Mouse (Mus musculus) spleen, embryonic (tissue): Measurements from ENCODE around the gene Fam151a.
"Not testable (repeated sequence)": the region's sequence is repeated elsewhere in the genome, so short reads cannot be mapped to it uniquely, and the experiment has no call there.

Experiments used
- CTCF ChIA-PET: fragments of 350-600 bp; sonication (Branson Sonifier 250); formaldehyde crosslinking; loops from one replicate; lab custom pipeline; 2022; lab: Charles Lee

Fam151a gene

GRCm38 (mm10) chr4:106733636-106734035 is at the start of gene Fam151a:
TSS of gene Fam151a (plus strand) at chr4:106733889.
- CTCF ChIA-PET = no interaction called here

GRCm38 (mm10) chr4:106688636-106689296 is 44.9 kb upstream of the Fam151a start:
- CTCF ChIA-PET = no interaction called here

- CTCF ChIA-PET = no interaction called here
Measured at GRCm38 (mm10) chr4:106693841-106694430, 39.8 kb upstream of the Fam151a start.

- CTCF ChIA-PET = no interaction called here
Measured at GRCm38 (mm10) chr4:106699989-106700388, 33.7 kb upstream of the Fam151a start.

GRCm38 (mm10) chr4:106700798-106701197 is 32.9 kb upstream of the Fam151a start:
- CTCF ChIA-PET = no interaction called here

- CTCF ChIA-PET = no interaction called here
Measured at GRCm38 (mm10) chr4:106703956-106704355, 29.7 kb upstream of the Fam151a start.

- CTCF ChIA-PET = no interaction called here
Measured at GRCm38 (mm10) chr4:106704416-106704815, 29.3 kb upstream of the Fam151a start.

- CTCF ChIA-PET = no interaction called here
Measured at GRCm38 (mm10) chr4:106705096-106705665, 28.5 kb upstream of the Fam151a start.

- CTCF ChIA-PET = interaction anchor here (0.6 to 1.6 kb wide), 3 partner anchors 62 to 94 kb away, joined by 3 to 6 read pairs (median 3); no protein-coding TSS in a partner anchor
Measured at GRCm38 (mm10) chr4:106707957-106708356, 25.7 kb upstream of the Fam151a start.

GRCm38 (mm10) chr4:106708408-106708807 is 25.3 kb upstream of the Fam151a start:
- CTCF ChIA-PET = interaction anchor here (1.3 to 1.6 kb wide), 2 partner anchors 77 to 94 kb away, joined by 3 to 6 read pairs; no protein-coding TSS in a partner anchor

GRCm38 (mm10) chr4:106713622-106714021 is 20.1 kb upstream of the Fam151a start:
- CTCF ChIA-PET = no interaction called here

- CTCF ChIA-PET = no interaction called here
Measured at GRCm38 (mm10) chr4:106720631-106721030, 13.1 kb upstream of the Fam151a start.

- CTCF ChIA-PET = no interaction called here
Measured at GRCm38 (mm10) chr4:106730814-106731213, 2.9 kb upstream of the Fam151a start, which contains the start of gene Mroh7. TSS of gene Mroh7 (minus strand) at chr4:106730925.

- CTCF ChIA-PET = not testable (repeated sequence)
Measured at GRCm38 (mm10) chr4:106736884-106737283, 3.2 kb downstream of the Fam151a start.

GRCm38 (mm10) chr4:106737904-106738303 is 4.2 kb downstream of the Fam151a start:
- CTCF ChIA-PET = no interaction called here

- CTCF ChIA-PET = no interaction called here
Measured at GRCm38 (mm10) chr4:106745862-106746261, 12.2 kb downstream of the Fam151a start.

- CTCF ChIA-PET = no interaction called here
Measured at GRCm38 (mm10) chr4:106747001-106747580, 13.4 kb downstream of the Fam151a start.

GRCm38 (mm10) chr4:106749699-106750098 is 16.0 kb downstream of the Fam151a start:
- CTCF ChIA-PET = no interaction called here

- CTCF ChIA-PET = no interaction called here
Measured at GRCm38 (mm10) chr4:106751726-106752125, 18.0 kb downstream of the Fam151a start.

- CTCF ChIA-PET = no interaction called here
Measured at GRCm38 (mm10) chr4:106764166-106764565, 30.5 kb downstream of the Fam151a start.

GRCm38 (mm10) chr4:106769306-106769705 is 35.6 kb downstream of the Fam151a start:
- CTCF ChIA-PET = no interaction called here

GRCm38 (mm10) chr4:106772558-106772957 is 38.9 kb downstream of the Fam151a start:
- CTCF ChIA-PET = no interaction called here
